Mouse (Mus musculus) adrenal gland, adult 2 months (tissue): Measurements from ENCODE around the gene Tlx2. TPM values are rescaled to one million over a fixed set of nuclear protein-coding genes. Genes with fewer than 3 reads are reported as not detected.
A peak's percentile ranks its signal among the peaks of the same experiment; 100 is the strongest.

ENCODE experiments used
- DNase-seq: peaks from one replicate; pipeline ENCODE4 v3.0.0; 2021
- polyA plus RNA-seq: library from polyadenylated mRNA; depleted of rRNA; stranded (reverse); fragments of >200 nt; gene quantifications from 2 replicates; pipeline ENCODE4 v1.2.3, GENCODE M21; 2012
- total RNA-seq, 2 experiments: library from RNA; stranded (reverse); gene quantifications; 2 replicates each; pipeline ENCODE4 v1.2.3; 2021

Tlx2 gene
- total and polyA plus RNA-seq, 3 experiments, result 4.9 to 48.7 (median 15.2) TPM

DNA sequence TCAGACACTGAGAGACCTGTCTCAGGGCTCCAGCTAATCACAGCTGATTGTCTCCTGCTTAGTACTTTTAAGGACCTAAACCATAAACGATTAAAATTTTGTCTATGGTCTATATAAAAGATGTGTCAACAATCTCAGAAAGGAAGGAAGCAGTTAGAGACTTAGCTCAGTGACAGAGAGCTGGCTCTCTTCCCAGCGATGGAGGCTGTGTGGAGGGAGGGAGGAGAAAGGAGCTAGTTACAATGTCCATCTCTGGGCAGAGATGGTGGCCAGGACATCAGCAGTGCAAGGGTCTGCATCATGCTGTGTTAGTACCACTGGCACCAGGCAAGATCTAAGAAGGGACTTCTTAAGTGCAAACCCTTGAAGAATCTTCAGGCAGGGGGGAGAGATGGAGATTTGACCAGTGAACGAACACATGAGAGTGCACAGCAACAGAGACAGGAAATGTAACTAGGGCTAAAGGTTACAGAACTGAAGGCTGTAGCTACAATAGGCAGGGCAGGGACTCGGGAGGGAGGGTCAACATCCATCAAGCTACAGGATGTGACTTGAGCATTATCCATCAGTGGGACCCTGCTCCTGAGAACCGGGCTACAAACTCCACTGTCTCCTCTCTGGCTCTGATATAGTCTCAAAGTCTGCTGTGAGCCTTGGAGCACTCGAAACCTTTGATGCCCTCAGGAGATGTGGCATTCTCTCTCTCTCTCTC lies 22.5 kb upstream of the Tlx2 start:
- DNase-seq, result no peak

DNA sequence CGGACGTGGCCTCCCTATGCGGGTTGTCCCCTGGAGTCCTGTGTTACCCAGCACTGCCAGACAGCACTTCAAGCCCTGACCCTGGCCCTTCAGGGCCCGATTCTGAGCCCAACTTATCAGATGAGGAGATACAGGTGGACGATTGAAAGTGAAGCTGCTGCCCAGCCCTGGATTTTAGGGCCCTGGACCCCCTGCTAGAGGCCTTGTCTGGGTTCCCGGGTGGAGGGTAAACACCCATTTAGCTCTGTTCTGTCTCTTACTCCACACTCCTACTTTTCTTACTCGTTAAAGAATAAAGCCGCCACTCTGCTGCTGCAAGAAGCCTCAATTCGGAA lies 17.8 kb upstream of the Tlx2 start:
- no peak for DNase-seq

DNA sequence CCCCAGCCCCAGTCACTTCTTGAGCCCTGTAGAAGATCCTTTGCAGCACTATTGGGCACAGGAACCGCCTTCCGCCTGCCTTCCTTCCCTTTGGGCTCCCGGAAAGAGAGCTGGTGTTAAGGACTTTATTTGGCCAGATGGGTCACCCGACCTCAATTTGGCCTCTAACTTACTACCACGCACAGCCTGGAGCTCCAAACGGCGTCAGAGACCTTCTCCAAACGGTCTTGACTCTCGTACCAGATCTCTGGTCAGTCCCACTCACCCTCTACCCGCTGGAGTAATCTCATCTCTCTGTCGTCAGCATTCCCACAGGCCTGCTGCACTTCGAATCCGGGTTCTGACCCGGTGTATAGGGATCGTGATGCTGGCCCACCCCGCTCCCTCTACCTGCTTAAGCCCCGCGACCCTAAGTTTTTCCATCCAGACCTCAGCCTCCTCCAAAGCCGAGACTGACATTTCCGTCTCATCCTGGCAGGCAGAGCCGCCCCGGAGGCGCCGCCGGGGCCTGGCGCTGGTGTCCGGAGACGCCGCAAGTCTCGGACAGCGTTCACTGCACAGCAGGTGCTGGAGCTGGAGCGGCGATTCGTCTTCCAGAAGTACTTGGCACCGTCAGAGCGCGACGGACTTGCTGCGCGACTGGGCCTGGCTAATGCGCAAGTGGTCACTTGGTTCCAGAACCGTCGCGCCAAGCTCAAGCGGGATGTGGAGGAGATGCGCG lies 17.3 kb upstream of the Tlx2 start:
- DNase-seq, result peak; percentile 81

DNA sequence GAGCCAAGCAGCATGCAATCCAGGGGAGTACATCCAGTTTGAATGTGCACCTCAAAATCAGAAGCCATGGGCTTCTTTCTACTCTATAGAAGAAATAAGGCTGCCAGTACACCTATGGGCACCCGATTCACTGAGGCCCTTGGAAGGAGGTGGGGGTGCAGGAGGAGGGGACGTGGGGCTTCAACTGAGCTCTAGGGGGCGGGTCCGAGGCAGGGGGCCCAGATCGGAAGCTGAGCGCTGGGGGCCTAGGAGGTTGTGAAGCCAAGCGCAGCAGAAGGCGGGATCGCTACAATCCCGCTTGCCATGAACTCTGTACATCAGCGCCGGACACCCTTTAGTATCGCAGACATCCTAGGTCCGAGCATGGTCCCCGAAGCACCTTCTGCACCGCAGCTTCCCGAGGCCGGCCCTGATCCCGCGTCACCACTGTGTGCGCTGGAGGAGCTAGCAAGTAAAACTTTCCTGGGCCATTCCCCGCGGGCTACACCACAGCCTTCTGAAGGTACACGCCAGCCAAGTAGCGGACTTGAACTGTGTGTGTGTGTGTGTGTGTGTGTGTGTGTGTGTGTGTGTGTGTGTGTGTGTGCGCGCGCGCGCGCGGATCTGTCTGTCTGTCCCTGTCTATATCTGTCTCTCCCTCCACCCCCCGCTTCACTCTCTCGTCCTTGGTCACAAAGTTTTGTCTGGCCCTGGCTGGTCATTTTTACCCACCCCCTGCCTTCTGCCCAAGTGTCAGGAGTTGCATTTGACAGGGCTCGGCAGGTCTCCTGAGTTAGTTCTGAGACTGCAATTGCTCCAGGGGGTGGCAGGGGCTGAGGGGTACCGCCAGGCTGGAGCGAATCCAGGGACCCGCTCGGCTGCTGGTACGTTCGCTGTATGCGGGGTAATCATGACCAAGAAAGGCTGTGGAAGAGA lies 16.3 kb upstream of the Tlx2 start, which contains the start of gene Lbx2:
Gene Lbx2, plus strand, starts transcription at position 247 of the 915 bp plus-strand sequence.
- peak; percentile 82 for DNase-seq

GRCm38 (mm10) chr6:83084477-83084876 lies 14.4 kb upstream of the Tlx2 start:
- DNase-seq, result no peak

DNA sequence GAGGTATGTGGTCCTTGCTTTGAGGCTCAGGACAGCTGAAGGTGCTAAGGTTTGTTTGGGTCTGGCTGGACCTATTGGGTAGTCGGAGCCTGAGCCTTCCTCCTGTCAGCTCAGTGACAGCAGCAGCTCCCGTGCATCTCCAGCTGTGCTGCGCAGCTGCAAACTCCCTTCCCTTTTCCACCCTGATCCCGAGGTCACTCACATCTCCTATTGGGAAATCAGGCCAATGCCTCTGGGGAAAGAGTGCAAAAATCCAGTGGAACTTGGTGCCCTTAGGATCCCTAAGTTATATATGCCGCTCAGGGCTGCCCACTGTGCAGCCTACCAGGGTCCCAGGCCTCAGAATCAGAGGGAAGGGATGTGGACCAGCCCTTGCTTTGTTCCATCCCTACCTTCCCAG lies 13.4 kb upstream of the Tlx2 start:
- no peak for DNase-seq

DNA sequence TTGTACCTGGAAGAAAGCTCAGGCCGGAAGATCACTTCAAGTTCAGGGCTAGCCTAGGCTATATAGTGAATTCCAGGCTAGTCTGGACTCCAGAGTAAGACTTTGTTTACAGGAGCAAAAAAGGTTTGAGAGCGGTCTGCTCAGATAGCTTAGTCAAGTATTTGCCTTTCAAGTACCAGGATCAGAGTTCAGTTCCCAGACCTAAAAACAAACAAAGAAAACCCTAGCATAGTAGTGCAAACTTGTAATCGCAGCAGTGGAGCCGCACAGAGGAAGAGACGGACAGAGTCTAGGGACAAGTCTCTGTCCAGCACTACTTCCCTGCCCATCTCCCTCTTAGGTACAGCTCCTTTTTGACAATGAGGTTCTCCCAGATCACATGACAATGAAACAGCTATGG lies 10.1 kb upstream of the Tlx2 start:
- peak; percentile 1 for DNase-seq

DNA sequence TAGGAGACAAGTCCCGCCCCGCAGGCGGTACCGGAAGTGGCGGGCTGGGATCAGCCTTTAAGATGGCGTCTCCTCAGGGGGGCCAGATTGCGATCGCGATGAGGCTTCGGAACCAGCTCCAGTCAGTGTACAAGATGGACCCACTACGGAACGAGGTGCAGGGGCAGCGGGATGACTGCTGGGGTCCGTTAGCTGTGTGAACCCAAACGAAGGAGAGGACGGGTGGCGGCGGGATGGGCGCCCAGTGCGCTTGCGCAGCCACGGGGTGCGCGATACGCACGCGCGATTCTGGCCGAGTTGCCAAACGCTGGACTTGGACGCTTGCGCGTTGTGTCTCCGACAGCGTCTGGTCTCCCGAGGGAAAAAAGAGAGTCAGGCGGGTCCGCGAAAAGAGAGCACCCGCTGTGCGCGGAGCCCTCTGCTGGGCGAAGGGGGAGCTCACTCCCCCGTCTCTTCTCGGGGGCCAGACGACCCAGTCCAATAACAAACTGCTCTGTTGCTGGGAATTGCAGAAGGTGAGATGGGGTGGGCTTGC lies 8.3 kb upstream of the Tlx2 start:
- DNase-seq, result peak; percentile 99

- peak; percentile 77 for DNase-seq
Observed at GRCm38 (mm10) chr6:83077630-83078323, 7.7 kb upstream of the Tlx2 start, which contains the start of gene Pcgf1. TSS of gene Pcgf1 (plus strand) at chr6:83077869.

DNA sequence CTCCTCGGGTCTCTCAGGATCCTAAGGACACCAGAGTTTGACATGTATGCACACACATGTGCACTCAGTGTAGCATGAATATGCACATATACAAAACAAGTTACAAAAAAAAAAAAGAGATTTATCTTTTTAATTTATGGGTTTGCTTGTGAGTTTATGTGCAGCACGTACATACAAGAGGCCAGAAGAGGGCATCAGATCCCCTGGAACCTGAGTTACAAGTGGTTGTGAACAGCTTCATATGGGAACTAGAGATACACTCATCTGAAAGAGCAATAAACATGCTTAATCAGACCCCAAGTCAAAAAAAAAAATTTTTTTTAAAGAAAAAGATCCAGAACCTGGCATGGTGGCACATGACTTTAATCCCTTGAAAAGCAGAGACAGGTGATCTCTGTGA lies 4.9 kb upstream of the Tlx2 start:
- DNase-seq, result no peak

- peak; percentile 52 for DNase-seq
Observed at GRCm38 (mm10) chr6:83071220-83071619, 1.1 kb upstream of the Tlx2 start.

DNA sequence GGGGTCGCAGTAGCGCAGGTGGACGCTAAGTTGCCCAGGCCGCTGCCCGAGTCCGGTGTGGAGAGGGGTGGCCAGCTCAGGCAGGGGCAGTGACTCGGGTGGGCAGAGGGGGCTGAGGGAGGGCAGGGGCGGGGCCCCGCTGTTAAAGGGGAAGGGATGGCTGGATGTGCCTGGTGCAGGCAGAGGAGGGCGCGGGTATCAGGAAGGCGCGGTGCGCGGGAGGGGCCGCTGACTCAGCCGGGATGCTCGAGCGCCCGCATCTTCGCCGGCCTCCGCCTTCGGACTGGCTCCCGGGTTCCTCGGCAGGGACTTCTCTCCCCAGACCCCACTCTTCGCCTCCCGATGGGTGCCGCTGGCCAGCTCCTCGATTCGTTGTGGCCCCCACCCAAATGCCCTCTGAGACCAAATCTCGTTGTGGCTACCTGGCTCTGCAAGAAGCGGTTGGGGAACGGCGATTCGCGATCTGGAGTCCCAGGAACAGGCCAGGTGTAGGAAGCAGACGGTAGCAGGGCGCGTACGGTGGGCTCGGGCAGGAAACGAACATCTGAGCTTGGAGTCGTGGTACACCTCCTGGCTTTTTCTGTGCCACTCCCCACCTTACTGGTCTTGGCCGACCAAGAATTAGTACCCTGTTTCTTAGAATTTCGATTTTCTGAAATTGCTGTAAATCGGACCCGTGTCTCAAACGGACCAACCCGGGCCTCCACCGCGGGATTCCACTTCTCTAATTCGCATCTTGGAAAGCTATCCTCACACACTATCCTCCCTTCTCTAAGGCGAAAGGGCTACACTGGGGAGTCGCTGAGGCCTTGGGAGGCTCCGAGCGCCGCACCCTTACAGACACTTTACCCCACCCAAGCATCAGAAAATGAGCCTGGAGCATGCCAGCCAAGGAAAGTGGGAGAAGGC lies 472 bp upstream of the Tlx2 start:
- DNase-seq, result peak; percentile 54

DNA sequence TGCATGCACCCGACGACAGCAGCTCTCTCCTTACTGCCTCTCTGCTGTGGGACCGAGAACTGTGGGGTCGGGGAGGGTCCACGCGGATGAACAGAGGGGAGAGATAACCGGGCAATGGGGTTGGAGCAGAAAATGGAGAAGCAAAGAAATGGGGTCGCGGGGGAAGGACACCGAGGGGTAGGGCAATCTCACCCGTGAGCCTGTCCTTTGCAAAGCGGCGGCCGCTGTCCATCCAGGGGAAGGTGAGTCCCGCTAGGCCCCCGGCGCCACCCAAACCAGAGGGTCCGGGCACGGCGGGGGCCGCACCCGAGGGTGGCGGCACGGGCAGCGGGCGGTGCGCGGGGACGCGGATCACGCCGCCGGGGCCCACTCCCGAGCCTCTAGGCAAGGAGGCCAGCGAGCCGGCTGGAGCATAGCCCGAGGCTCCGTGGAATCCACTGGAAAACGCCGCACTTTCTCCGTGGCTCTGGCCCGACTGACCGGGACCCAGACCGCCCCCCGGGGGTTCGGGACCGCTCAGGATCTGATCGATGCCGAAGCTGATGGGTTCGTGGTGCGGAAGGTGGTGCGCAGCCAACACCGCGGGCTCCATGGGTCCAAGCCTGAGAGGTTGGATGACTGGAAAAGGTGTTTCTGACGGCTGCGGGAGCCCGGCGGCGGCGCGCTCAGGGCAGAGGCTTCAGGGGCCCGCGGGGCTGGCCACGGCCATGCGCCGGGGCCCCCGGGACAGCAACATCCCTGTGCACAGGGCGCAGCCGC lies 426 bp downstream of the Tlx2 start:
- no peak for DNase-seq

DNA sequence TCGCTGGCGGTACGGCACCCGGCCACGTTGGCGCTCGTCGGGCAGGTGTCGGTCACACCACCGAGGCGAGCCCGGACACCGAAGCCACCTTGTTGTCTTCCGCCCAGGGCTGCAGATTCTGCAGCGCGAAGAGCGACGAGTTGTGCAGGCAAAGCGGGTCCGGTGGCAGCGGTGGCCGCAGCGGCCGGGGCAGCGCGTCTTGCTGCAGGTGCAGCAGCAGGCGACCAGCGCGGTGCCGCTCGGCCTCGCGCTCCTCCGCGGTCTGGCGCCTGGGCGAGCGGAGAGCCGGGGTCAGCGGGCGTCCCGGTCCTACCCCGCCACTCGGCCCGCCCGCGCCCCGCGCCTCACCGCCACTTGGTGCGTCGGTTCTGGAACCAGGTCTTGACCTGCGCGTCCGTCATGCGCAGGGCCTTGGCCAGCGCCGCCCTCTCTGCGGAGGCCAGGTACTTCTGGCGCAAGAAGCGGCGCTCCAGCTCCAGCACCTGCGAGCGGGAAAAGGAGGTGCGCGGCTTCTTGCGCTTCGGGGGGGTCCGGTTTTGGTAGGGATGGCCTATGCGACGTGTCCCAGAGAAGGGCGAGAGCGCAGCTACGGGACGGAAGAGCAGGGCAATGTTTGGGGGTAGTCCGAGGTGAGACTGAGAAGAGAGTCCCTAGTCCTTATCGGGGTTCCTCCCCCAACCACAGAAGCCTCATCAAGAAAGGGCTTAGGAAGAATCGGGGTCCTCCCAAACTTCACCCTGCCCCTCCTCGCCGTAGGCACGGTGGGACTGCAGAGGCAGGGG lies 1.2 kb downstream of the Tlx2 start:
- DNase-seq, result no peak

DNA sequence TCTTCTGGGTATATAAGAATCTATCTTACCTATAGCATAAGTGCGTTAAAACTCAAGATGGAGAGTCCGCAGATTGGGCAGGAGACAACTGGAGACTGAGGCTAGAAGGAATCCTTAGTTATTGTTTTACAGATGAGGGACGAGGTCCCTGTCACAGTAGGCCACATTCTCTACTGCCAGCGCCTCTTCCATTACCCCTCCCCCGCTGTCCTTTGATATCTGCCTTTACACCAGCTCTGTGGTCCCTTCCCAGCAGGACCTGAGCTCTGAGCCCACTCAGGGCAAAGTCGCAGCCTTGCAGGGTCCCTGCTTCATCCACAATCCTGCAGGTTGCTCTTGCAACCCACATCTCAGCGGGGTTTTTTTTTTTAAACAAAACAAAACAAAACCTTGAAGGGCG lies 1.9 kb downstream of the Tlx2 start:
- DNase-seq, result no peak

DNA sequence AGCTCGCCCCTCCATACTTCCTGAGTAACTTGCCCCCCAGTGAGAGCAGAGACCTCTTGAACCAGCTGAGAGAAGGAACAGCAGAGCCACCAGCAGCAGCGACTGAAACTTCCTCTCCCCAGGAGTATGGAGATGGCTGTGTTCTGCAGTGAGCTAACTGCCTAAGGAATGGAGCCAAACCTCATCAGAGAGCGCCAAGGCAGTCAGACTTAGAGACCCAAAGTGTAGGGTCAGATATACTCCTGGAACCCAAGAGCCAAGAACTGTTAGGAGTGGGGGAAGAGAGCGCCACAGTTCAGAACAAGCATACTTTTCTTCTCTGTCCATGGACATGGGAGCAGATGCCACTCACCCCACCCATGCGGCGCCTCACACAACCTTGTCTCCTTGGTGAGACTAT lies 3.7 kb downstream of the Tlx2 start:
- DNase-seq, result no peak

- DNase-seq, result no peak
Observed at GRCm38 (mm10) chr6:83065995-83066394, 4.1 kb downstream of the Tlx2 start.

GRCm38 (mm10) chr6:83058725-83059124 lies 11.4 kb downstream of the Tlx2 start:
- DNase-seq, result no peak

DNA sequence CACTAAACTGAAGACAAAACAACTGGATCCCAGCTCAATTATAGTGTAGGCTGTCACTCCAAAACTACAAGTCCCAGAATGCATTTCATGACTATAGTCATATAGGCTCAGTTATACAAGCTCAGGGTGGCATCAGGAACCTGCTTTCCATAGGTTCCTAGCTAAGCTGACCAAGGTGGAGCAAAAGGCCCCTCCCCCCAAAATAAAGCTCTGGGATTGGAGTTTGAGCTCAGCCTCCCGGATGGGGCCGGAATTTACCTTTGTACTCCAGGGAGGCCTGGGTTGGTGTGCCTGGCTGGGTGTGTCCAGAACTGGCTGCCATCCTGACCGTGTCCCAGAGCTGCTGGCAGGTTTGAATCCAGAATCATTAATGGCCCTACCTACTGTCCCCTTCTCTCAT lies 12.3 kb downstream of the Tlx2 start, which contains the start of gene Dqx1:
Gene Dqx1, plus strand, starts transcription at position 55 of the 400 bp plus-strand sequence.
- DNase-seq, result no peak
